Mouse (Mus musculus): Measurements from ENCODE around the gene Ggps1.
"Not testable (repeated sequence)": the region's sequence is repeated elsewhere in the genome, so short reads cannot be mapped to it uniquely, and the experiment has no call there.

DNA sequence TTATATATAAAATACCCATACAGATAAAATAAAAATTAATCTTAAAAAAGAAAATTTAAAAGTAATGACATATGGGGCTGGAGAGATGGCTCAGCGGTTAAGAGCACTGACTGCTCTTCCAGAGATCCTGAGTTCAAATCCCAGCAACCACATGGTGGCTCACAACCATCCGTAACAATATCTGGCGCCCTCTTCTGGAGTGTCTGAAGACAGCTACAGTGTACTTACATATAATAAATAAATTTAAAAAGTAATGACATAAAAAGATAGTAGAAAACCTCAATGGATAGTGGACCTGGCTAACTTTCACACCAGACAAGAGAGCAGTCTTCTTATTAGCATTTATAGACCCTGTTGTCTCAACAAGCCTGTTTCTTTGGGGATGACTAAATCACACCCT is 27.9 kb downstream of the Ggps1 start:
- TF ChIP-seq CTCF (IDR thresholded peaks at IDR 0.05) = peak; percentile 2; the same call in 1 of the 2 replicates
- not testable (repeated sequence) for TF ChIP-seq EP300 (IDR thresholded peaks at IDR 0.05)
